Mouse (Mus musculus) forelimb bud, embryonic 11.5 days (tissue): ENCODE data around the gene Rab6b.
A peak's percentile ranks its signal among the peaks of the same experiment; 100 is the strongest.
"Not testable (repeated sequence)": the region's sequence is repeated elsewhere in the genome, so short reads cannot be mapped to it uniquely, and the experiment has no call there.

Source experiments
- DNase-seq: peaks from one replicate; pipeline ENCODE4 v3.0.0-alpha.2; 2012; ENCODE audit warnings: low read depth, low spot score

Gene Rab6b

GRCm38 (mm10) chr9:103143881-103144280, 32.3 kb downstream of the Rab6b start:
- DNase-seq = no peak

GRCm38 (mm10) chr9:103145351-103145750, 33.8 kb downstream of the Rab6b start:
- DNase-seq = no peak

- no peak for DNase-seq
Measured at GRCm38 (mm10) chr9:103146257-103146656, 34.7 kb downstream of the Rab6b start.

GRCm38 (mm10) chr9:103146703-103147102, 35.1 kb downstream of the Rab6b start:
- no peak for DNase-seq

GRCm38 (mm10) chr9:103147103-103147502, 35.5 kb downstream of the Rab6b start:
- no peak for DNase-seq

- DNase-seq = no peak
Measured at GRCm38 (mm10) chr9:103149074-103149799, 37.6 kb downstream of the Rab6b start.

GRCm38 (mm10) chr9:103153286-103153685, 41.7 kb downstream of the Rab6b start:
- DNase-seq = no peak

GRCm38 (mm10) chr9:103154568-103154967, 43.0 kb downstream of the Rab6b start:
- no peak for DNase-seq

- DNase-seq = not testable (repeated sequence)
Measured at GRCm38 (mm10) chr9:103155158-103155557, 43.6 kb downstream of the Rab6b start.

GRCm38 (mm10) chr9:103163806-103164205, 52.2 kb downstream of the Rab6b start:
- DNase-seq = no peak

- no peak for DNase-seq
Measured at GRCm38 (mm10) chr9:103168046-103168445, 56.5 kb downstream of the Rab6b start.

- no peak for DNase-seq
Measured at GRCm38 (mm10) chr9:103168771-103169170, 57.2 kb downstream of the Rab6b start.

GRCm38 (mm10) chr9:103174771-103175519, 63.4 kb downstream of the Rab6b start:
- DNase-seq = no peak

GRCm38 (mm10) chr9:103175692-103176091, 64.1 kb downstream of the Rab6b start:
- no peak for DNase-seq

- DNase-seq = no peak
Measured at GRCm38 (mm10) chr9:103180303-103180702, 68.7 kb downstream of the Rab6b start.

GRCm38 (mm10) chr9:103180807-103181565, 69.4 kb downstream of the Rab6b start:
- DNase-seq = peak; percentile 84

- no peak for DNase-seq
Measured at GRCm38 (mm10) chr9:103181886-103182285, 70.3 kb downstream of the Rab6b start.

- DNase-seq = no peak
Measured at GRCm38 (mm10) chr9:103184855-103185254, 73.3 kb downstream of the Rab6b start.

GRCm38 (mm10) chr9:103185946-103186345, 74.4 kb downstream of the Rab6b start:
- DNase-seq = no peak

GRCm38 (mm10) chr9:103186747-103187146, 75.2 kb downstream of the Rab6b start:
- DNase-seq = no peak

GRCm38 (mm10) chr9:103188416-103188815, 76.8 kb downstream of the Rab6b start:
- DNase-seq = no peak

GRCm38 (mm10) chr9:103201561-103202260, 90.1 kb downstream of the Rab6b start, which contains the start of gene Srprb:
TSS of gene Srprb (minus strand) at chr9:103202137.
- DNase-seq = peak; percentile 84
